Mouse (Mus musculus) cerebellum, postnatal 10 days (tissue): ENCODE data around the gene Gtf2f2.
A peak's percentile ranks its signal among the peaks of the same experiment; 100 is the strongest.
"Not testable (repeated sequence)": the region's sequence is repeated elsewhere in the genome, so short reads cannot be mapped to it uniquely, and the experiment has no call there.

ENCODE experiments used
- DNase-seq, 2 experiments: peaks; one replicate each; pipeline ENCODE4 v3.0.0; 2021; ENCODE audit warnings: mixed read lengths in 2 of 2

The Gtf2f2 gene

GRCm38 (mm10) chr14:75992371-75992770 lies 18.3 kb downstream of the Gtf2f2 start:
- DNase-seq: no peak

GRCm38 (mm10) chr14:75990936-75991335 lies 19.7 kb downstream of the Gtf2f2 start:
- DNase-seq: no peak

DNA sequence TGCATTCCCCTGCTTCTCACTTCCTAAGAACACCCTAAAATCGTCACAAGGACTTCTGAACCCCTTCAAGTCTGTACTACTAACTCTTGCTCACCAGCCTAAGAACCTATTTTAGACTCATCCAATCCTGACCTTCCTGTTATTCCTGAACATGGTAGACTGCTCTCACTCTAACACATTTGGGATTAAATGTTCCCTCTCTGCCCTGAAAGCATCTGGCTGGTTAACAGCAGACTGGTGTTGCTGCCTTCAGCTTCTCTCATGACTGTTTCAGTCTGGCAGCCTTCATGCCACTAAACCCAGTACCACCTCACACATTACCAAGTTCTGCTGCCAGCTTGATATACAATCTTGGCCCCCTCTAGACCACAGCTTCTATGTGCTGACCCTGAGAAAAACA lies 21.5 kb downstream of the Gtf2f2 start:
- no peak for DNase-seq

- no peak for DNase-seq
Measured at GRCm38 (mm10) chr14:75986878-75987483, 23.7 kb downstream of the Gtf2f2 start.

GRCm38 (mm10) chr14:75985112-75985511 lies 25.6 kb downstream of the Gtf2f2 start:
- DNase-seq: peak; percentile 6 to 17

GRCm38 (mm10) chr14:75983891-75984290 lies 26.8 kb downstream of the Gtf2f2 start:
- no peak for DNase-seq

GRCm38 (mm10) chr14:75981231-75981630 lies 29.4 kb downstream of the Gtf2f2 start:
- DNase-seq: no peak

DNA sequence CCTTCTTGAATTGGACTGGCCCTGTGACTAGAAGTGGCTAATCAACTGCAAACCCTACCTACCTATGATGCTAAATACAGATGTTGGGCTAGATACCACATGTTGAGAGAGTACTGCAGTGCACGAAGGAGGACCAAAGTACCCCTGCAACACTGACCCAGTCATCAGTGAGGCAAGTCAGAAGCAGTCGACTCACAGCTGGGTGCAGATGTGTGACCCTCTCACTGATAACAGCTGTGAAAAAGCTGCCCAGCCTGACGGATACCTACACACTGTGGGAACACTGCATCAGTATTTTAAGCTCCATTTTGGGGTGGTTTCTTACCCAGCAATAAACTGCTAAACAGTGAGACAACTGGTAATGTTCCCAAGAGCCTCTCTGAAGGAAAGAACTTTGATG lies 34.6 kb downstream of the Gtf2f2 start:
- DNase-seq: no peak

GRCm38 (mm10) chr14:75967291-75967690 lies 43.4 kb downstream of the Gtf2f2 start:
- no peak for DNase-seq

GRCm38 (mm10) chr14:75964433-75964832 lies 46.2 kb downstream of the Gtf2f2 start:
- DNase-seq: no peak

GRCm38 (mm10) chr14:75964000-75964399 lies 46.7 kb downstream of the Gtf2f2 start:
- no peak for DNase-seq

DNA sequence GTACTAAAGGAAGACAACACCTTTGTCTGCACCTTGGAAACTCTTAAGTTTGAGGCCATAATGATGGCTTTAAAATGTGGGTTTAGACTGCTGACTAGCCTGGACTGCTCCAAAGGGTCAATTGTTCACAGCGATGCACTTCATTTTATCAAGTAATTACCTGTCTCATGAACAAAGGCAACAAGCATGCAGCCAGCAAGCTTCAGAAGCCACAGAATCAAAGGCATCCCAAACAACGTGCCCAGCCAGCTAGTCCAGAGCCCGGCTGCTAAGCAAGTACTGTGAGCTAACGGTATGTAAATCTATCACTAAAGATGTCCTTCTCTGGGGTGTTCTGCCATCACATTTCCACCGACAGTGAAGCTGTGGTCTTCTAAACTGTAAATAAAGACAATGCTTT lies 47.5 kb downstream of the Gtf2f2 start:
- no peak for DNase-seq

DNA sequence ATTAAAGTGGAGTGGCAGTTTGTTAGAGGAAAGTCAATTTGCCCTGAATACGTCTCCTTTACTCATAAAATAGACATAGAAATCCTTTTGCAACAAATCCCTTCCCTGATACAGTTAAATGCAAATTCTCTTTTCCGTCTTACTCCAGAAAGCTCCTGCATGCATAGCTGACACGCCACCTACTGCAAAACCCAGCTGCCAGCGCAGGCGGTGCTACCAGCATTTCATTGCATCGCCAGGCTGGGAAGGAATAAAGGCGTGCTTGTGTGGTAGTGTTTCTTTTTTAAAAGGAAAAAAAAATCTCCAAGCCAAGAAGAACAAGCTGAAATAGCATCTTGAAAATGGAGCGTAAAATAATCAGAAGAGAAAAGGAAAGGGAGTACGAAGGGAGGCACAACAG lies 48.4 kb downstream of the Gtf2f2 start:
- peak; percentile 26 to 45 for DNase-seq

GRCm38 (mm10) chr14:75954766-75955165 lies 55.9 kb downstream of the Gtf2f2 start, which contains the start of gene Kctd4:
Gene Kctd4, plus strand, starts transcription at chr14:75955009.
- no peak for DNase-seq

- no peak for DNase-seq
Measured at GRCm38 (mm10) chr14:75953011-75953410, 57.7 kb downstream of the Gtf2f2 start.

- no peak for DNase-seq
Measured at GRCm38 (mm10) chr14:75947674-75948073, 63.0 kb downstream of the Gtf2f2 start.

GRCm38 (mm10) chr14:75942365-75942764 lies 68.3 kb downstream of the Gtf2f2 start:
- no peak for DNase-seq

DNA sequence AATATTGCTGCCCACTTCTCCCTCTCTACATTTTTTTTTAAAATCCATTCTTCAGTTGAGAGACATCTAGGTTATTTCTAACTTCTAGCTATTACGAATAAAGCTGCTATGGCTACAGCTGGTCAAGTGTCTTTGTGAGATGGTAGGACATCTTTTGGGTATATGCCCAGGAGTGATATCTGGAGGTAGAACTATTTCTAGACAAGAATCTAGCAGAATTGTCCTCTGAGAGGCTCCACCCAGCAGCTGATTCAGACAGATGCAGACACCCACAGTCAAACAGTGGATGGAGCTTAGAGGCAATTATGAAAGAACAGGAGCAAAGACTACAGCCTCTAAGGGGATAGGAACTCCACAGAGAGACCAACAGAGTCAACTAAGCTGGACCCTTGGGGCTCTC lies 69.2 kb downstream of the Gtf2f2 start:
- no peak for DNase-seq

GRCm38 (mm10) chr14:75937714-75938113 lies 73.0 kb downstream of the Gtf2f2 start:
- DNase-seq: no peak

DNA sequence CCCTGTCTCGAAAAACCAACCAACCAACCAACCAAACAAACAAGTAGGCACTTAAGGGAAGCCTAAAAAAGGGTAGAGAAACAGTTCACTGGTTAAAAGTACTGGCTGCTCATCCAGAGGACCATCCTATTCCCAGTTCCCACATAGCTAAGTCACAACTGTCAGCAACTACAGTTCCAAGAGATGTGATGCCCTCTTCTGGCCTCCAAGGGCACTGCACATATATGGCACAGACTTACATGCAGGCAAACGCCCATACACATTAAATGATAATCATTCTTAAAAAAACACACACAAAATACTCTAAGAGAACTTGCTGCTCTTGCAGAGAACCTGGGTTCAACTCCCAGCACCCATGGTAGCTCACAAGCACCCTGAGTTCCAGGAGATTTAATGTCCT lies 76.3 kb downstream of the Gtf2f2 start:
- DNase-seq: peak in 1 of 2 experiments; percentile 9

DNA sequence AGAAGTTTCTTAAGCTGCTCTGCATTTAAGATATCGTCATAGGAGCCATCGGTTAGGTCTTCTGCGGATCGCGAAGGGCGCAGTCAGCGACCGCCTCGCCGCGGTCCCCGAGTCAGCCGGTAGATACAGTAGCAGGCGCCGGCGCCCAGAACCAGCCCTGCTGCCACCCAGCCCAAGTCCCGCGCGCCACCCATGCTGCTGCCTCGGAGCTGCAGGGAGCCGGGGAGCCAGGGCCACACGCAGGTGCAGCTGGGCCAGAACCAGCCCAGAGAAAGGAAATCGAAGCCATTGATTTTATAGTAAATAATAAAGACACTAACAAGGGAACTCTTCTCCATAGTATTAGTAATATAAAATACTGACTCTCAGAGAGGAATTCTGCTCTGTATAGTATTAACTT lies 79.4 kb downstream of the Gtf2f2 start:
- peak; percentile 25 to 45 for DNase-seq

DNA sequence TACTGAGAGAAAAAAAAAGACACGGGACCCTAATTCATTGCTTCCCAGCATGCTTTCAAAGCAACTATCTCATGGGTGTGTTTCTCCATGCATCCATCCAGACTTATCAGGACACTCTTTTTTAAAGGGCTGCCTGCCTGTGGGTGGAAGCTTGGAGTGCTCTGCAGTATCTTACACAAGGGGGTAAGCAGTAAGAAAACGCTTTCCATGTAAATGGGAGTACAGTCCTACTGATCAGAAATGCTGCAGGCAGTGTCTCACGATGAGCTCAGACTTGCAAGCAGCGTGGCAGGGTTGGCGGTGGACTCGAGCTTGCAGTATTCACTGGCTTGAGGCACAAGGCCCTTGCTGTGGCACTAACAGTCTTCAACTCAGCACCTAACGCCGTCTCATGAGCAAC lies 81.0 kb downstream of the Gtf2f2 start:
- DNase-seq: not testable (repeated sequence)

- DNase-seq: peak; percentile 5 to 10
Measured at GRCm38 (mm10) chr14:75923314-75924052, 87.2 kb downstream of the Gtf2f2 start.

GRCm38 (mm10) chr14:75912665-75913064 lies 98.0 kb downstream of the Gtf2f2 start:
- no peak for DNase-seq

DNA sequence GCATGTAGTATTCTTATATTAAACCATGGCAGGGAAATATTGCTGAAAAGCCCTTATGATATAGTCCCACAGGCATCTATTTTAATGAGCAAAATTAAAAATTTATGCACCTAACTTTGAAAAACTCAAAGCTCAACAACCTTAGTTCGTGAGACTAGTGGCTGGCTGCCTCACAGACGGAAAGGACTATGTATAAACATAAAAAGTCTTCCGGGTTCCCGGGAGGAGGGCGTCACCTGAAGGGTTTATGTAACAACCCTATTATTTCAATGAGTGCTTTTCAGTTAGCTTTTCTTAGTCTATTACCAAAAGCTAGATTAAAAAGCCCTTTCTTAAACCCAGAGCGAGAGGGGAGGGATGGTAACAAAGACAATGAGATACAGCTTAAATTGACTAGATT lies 98.7 kb downstream of the Gtf2f2 start:
- DNase-seq: no peak
